Mouse (Mus musculus) cerebellum, postnatal 10 days (tissue): ENCODE measurements at regions not wholly inside any gene's neighbourhood (a gene's known extent, or its start where the extent isn't known, plus 50 kb on each side); places are given as distances from the start of the nearest gene placed in this dataset.

ENCODE experiments used
- DNase-seq, 2 experiments: peaks; one replicate each; pipeline ENCODE4 v3.0.0; 2021; ENCODE audit warnings: mixed read lengths in 2 of 2

DNA sequence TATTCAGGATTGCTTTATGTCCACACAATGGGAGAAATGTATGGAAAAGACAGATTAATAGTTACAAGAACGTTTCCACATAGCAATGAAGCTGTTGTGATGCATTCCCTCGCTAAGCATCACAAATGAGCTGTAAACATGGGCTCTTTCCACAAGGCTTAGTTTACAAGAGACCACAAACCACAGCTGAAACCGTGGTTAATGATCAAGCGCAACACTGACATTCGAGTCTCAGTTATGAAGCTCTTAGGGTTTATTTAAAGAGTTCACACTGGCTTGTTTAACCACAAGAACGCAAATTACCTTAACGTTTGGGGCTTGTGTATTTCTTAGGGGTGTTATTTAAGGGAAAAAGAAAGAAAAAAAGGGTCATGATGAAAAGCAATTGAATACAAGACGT is 727.3 kb upstream of the Frg1 start:
- no peak for DNase-seq

DNA sequence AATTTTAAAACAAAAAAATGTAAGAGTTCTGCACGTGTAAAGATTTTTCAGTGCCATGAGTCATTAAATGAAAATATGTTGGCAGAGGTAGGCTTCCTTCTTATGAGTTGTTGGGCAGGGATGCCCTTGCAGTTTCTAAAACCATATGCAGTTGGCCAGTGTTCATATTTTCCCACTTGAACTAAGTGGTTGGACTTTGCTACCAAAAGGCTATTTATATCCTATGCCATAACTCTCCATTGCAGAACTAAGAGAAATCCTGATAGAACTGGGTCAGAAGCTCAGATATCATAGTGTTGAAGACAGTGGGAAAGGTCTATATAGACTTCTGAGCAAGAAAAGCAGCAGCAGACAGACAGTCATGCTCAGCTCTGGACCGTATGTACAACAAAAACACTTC is 690.7 kb upstream of the Frg1 start:
- DNase-seq: no peak

DNA sequence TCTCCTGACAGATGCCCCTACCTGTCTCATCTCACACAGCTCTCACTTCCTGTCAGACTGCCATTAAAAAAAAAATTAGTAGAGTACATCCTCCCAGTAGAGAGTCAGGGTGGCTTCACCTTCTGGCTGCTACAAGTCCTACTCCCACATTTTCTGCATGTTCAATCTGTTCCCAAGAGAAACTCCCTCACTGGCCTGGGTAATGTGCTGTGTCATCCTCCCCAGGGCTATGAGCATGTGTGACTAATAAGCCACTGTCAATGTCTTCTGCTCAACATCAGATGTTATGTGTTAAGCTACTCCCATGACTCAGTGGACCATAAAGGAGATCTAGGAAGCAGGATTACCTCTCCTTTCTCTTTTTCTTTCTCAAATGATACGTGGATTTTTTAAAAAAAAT is 652.4 kb upstream of the Frg1 start:
- DNase-seq: no peak

DNA sequence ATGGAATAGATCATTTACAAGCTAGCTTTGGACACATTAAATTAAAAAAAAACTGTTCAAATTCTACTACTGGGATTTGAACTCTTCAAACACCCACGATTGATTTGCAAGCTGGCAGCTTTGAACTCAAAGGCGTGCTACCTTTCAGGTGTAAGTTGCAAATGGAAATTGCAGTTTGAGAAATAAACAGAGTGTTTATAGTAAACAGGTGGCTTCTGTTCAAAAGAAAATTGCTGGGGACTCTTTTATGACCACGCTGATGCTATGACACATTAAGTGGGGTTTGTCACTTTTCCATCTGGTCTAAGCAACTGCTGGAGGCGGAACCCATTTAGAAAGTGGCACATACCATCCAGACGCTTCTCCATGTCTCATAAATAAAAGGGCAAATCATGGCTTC is 626.7 kb upstream of the Frg1 start:
- no peak for DNase-seq

DNA sequence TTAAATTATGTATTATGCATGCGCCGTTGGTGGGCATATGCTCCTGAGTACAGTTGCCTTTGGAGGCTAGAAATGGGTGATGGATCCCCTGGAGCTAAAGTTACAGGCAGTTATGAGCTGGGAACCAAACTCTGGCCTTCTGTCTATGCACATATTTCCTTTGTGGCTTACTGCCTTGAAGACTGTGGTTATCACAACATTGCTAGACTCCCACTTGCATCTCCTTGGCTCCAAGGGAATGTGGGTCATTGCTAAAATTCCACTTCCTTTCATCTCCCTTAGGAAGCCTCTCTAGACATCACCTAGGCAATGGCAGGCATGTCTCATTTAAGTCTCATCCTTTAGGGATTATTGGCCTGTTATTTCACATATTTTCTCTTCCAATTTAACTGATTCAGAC is 622.4 kb upstream of the Frg1 start:
- DNase-seq: no peak

DNA sequence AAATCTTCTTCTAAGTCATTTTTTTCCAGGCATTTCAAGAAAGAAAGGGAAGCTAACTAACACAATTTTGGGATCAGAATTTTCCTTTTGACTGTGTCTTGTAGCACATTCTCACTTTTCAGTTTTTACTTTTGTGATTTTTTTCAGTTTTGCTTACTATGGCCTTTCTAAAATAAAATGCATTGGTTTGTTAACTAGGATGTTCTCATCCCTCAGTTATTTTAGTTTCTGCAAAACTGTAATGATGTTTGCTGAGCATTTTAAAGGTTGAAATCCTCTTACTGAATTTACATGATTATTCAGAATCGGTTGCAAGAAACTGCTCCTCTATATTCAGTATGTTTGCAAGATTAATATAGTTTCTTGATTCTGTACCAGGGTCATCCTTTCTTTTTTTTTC is 610.1 kb upstream of the Frg1 start:
- no peak for DNase-seq

DNA sequence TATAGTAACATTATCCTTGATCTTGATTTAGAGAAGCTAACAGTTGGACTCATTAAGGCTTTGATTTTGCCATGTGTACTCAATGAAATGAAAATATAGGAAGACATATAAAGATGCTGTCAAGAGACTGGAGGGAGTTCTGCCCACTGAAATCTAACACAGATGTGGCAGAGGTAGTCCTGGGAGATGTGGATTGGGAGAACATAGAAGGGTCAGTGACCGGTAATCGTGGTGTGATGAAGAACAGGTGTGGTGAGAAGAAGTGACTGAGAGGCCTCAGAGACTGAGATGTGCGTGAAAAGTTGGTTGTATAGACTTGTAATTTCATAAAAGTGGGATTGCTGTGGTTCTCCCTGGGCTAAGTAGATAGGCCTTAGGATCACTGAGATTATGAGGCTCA is 600.9 kb upstream of the Frg1 start:
- no peak for DNase-seq

DNA sequence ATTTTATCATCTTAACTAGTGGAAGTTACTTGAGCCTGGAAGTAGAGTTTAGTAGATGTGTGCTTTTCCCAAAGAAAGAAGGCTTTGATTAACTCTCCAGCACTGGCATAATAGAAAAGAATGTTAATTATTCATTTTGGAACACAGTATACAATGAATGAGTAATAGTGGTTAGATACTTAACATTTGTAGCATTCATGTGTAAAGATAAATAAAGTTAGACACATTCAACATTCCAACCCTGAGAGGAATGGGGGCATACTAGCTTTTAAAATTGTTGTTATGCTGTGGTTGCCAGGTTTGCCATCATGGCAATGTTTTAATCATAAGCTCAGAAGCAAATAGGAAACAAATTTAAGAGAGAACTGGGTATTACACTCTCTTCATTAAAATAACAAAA is 586.3 kb upstream of the Frg1 start:
- DNase-seq: no peak

DNA sequence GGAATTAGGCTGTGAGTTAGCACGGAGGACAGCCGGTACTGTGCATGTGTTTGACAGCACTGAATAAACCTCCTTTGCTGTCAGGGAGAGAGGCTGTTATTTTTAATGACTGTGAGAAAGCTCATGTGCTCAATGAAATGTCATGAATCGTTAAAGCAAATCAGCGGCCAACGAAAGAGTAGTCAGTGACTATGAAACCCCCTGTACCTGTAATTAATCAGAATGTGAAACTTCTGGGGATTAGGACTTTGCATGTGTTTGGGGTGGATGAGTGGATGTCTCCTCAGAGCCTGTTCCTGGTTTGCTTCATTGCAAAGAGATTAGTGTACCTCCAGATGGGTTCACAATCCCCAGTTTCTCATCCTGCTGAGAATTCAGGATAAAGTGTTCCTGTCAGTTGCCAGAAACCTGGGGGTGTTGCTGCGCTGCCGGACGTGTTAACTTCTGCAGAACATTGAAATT is 572.2 kb upstream of the Frg1 start:
- DNase-seq: peak; percentile 6 to 22

DNA sequence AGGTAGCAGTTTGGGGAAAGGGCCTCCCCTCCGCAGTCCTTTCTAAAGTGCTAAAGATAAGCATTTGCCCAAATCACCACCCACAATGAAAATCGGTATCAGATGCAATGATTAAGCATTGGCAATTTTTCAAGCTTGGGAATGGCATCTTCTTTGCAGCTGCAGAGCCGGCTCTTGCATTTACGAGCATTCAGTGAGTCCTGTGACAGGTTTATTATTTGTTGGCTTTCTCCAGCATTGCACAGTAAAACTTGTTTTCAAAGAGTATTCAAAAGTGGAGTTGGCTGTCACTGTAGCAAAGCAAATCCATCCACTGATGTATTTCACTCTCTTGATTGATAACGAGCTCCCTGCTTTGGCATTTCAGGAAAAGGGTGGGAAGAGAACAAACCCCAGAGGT is 571.3 kb upstream of the Frg1 start:
- no peak for DNase-seq

DNA sequence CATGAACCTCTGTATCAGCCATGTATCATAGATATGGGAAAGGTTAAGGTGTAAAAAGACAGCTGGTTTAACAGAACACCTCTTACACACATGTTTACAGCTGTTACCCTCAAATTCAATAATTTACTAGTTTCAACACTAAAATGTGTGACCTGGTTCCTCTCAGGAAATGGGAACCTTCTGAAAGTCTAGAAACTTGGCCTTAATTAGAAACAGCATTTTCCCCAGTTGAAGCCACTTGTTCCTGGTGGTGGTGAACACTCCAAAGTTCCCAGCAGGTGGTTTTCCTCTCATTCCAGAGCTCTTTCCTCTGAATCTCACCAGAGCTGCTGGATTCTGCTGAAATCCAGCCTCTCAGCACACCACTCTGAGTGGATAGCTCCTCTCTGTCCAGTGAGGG is 570.5 kb upstream of the Frg1 start:
- DNase-seq: no peak

DNA sequence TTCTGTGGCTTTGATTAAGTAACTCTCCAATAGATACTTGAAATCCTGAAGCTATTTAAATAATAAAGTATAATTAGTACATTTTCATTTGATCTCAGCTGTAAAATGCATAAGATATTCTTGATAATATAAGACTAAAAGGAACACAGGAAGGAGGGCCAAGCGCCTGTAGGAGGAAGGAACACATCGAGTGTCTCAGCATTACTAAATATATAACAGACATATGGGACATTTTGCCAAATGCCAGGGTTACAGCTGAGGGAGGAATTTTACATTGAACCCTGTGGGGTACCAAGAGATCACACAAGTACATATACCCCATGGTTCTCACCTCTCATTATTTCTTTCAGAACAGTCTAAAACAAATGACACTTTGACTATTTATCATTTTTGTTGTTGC is 555.5 kb upstream of the Frg1 start:
- DNase-seq: no peak

DNA sequence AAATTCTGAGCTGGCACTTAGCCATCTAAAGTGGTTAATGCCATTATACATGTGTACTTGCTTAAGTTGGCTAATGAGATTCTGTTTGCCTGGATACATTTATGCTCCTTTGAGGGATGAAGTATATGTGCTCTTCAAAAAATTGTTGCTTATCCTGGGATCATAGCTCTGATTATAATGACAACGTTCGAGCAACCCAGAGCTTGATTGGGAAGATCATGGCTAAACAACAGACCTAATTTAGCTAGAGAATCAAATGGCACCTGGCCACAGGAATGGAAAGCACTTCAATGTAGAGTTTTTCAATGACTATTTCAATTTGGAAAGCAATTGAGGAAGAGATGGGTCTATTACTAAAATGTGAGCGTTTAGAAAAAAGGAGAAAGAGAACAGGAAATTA is 553.7 kb upstream of the Frg1 start:
- DNase-seq: no peak

DNA sequence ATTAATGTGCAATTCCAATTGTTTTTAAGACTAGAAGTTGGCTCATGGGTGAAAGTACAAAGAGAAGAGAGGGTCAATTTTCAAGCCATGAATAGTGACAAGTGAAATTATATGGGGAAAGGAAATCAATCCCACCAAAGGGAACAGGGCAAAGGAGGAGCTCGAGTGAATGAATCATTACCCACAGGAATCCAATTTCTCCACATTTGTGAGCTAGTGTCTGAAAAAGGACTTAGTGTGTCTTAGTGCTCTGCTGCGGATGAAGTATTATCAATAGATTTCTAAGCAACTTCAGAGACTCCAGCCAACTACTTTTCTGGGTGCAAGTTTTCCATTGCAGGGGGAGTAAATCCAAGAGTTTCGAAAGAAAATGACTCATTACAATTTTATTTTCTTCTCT is 552.5 kb upstream of the Frg1 start:
- no peak for DNase-seq

DNA sequence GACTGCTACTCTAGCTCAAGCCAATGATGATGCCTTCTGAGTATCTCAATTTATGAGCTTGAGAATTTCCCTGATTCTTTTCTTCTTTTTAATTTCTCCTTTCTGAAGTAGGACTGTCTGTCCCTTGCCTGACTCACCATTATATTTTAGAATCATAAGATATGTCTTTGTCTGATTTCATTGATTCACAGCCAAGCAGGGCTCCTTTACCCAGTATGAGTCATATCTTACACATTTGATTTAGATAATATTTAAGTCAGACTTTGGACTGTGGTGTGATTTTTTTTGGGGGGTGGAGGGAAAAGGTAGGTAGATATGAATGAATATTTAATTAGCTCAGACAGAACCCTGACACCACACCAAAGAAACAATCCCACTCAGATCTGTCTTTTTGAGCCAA is 547.2 kb upstream of the Frg1 start:
- no peak for DNase-seq

DNA sequence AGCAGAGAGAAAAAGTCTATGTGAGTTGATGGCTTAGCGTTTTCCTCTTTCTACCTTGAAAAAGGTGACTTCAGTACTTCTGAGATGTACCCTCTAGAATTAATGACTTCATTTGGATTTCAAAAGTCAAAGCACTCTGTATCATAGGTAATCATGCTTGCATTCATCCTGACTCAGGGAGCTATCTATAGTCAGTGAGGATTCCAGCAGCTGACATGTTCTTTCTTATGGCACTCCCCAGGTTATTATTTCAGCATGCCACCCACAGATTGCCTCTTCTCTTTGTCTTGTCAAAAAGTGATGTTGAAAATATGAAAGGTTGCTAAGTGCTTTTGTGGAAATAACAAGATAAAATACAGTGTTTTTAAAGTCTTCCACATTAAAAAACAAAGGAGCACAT is 540.0 kb upstream of the Frg1 start:
- no peak for DNase-seq

DNA sequence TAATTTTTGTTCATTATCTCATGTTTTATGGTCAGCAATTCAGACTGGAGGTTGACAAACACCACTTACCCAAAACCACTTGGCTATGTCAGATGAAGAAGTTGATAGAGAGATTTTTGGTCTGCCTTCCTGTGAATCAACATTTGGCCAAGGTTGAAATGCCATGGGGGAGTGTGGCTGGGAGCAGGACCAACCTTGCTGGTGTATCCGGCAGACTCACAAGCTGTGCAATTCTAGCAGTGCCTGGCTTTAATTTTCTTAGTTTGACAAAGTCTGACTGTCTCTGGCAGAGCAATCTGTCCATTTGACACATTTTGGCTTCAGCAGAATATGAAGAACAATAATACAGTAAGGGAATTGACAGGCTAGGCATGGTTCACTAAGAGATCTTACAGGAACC is 533.9 kb upstream of the Frg1 start:
- DNase-seq: peak; percentile 53 to 57

DNA sequence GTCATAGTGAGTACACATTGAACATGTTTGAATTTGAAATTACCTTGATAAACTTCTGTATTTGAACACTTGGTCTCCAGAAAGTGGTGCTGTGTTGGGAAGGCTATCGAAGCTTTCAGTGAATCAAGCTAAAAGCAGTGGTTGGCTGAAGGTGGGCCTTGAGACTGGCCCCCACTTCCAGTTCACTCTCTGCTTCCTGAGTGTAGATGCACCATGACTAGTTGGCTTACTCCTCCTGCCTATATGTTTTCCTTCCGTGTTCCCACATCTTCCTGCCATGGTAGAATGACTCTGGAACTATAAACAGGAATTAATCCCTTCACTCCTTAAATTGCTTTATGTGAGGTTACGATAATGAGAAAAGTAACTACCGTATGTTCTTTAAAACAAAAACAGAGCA is 522.4 kb upstream of the Frg1 start:
- no peak for DNase-seq

DNA sequence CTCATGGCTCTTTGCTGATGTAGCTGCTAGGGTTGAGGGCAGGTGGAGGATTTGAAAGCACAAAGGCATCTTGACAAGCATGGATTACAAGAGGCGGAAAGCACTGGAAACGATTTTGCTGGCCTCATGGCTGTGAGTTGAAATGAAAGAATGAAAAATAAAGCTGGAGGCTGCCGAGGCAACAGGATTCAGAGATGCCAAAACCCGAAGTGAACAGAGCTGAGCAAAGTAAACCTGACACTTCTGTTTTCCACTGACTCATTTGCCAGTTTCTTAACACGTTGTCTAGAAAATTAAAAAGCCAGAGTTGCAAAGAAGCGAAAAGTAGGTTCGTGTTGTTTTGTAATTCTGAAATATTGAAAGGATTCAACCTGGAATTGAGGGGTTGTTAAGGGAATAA is 504.2 kb upstream of the Frg1 start:
- no peak for DNase-seq

DNA sequence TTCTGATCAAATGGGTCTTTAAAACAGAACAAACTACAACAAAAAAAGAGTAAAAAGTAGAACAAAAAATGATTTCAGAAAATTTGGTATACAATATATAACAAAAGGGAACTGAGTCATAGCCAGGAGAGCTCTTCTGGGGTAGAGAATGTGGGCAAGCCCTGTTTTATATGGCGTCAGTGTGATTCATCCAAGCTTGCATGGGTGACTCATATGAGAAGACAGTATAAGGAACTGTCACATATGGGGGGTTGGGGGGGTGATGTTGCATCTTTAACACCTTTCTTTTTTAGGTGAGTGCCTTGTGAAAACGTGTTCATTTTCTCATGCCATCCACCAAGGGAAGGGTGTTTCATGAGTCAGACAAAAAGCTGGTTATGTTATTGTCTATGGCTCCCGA is 503.7 kb upstream of the Frg1 start:
- DNase-seq: peak in 1 of 2 experiments; percentile 7

DNA sequence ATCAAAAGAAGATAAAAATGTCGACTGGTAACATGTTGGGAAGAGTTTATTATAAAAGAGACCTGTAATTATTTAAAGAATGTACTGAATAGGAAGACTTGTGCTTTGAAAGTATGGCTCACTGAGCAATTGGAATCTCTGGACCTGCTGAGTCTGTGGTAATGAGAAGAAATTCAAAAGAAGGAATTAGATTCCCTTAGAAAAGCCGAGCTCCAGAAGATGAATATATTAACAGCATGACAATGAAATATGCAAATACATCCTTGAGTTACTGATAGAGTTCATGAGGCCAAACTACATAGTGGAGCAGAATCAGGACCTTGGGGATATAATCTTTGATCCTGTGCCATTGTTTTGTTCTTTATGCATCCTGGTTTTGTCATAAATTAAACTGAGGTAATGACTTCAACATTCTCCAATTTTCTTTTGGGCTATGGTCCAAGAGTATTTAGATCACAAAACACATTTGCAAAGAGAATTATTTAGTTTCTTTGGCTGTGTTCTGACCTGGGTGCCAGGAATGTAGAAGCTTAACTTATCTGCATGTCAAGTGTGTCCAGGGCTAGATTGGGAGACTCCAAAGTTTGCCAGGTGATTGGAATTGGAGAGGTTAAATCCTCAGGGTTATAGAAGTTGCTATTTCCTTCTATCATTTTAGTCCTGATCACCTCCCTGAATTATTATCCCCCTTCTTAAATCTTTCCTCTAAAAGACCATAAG is 461.3 kb upstream of the Frg1 start:
- DNase-seq: no peak

DNA sequence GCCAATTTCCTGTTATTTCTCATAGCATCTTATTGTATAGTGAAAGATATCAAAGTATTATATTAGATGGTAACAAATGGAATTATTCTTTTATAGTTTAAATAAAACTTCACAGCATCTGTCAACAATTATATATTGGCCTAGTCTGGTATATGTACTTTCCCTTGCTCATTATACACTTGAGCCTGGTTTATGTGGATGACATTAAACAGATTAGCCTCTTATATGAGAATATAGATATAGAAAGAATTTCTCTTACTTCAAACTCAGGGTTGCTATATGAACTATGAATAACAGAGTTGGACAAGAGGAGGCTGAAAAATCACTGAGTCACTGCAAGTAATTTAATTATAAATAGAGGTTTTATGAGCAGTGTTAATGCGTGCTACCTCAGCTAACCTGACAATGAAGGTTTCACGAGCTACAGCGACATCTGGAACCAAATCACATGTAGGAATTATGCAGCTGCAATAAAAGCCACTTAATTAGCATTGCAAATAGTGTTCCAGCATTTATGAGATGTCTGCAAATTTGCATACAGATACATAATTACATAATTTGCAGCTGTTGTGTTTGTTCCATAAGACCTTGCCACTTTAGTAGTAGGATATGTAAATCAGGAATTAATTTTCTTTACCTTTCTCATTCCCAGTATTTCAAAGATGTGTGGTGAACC is 452.9 kb upstream of the Frg1 start:
- DNase-seq: no peak

DNA sequence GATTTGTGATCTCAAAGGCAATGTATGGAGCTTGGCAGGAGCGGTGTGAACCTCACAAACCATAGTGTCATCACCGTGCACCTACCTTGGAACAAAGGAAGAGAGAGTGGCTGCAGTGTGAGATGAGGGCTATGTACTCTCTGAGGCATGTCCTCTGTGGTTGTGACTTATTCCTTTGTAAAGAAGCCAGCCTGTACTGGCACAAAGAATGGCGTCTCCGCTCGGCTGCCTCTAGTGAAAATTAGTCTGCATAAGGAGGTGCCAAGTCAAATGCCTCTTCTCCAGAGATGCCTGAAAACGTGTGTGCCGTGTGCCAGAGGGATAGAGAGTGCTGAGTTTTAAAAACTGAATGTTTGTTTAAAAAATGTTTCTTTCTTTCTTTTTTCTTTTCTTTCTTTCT is 444.0 kb upstream of the Frg1 start:
- peak; percentile 67 to 70 for DNase-seq

DNA sequence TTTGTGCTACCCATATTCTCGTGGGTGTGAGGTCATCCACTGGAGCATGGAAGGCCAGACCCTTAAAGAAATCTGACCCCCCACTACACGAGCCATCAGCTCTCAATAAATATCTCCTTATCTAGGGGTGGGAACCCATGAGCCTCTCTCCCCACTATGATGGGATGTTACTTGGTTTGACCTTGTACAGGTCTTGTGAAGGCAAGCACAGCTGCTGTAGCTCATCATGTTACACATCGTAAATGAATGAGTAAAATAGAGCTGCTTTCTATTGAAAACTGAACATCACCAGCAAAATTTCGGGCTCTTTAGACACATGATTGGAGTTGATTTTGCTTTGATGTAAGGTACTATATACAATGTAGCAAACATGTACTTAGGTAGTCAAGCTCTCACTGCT is 414.8 kb upstream of the Frg1 start:
- DNase-seq: no peak

DNA sequence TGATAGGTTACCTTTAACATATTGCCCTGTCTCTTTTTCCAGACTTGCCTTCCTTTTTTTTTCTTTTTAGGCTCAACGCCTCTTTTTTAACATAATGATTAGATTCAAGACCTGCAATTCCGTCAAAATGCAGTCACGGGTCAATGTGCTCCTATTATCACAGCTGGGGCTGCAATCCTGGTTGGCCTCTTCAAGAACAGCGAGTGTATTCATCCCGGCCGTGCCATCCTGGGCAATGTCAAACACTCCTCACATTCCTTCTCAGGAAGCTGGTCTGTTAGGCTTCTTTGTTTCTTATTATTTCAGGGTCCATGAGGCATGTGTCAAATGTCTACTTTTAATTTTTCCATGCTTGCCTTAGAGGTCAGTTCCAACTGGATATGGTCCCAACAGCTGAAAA is 413.5 kb upstream of the Frg1 start:
- DNase-seq: no peak
